Mouse (Mus musculus): ENCODE data around the gene Tecrl.

The Tecrl gene

DNA sequence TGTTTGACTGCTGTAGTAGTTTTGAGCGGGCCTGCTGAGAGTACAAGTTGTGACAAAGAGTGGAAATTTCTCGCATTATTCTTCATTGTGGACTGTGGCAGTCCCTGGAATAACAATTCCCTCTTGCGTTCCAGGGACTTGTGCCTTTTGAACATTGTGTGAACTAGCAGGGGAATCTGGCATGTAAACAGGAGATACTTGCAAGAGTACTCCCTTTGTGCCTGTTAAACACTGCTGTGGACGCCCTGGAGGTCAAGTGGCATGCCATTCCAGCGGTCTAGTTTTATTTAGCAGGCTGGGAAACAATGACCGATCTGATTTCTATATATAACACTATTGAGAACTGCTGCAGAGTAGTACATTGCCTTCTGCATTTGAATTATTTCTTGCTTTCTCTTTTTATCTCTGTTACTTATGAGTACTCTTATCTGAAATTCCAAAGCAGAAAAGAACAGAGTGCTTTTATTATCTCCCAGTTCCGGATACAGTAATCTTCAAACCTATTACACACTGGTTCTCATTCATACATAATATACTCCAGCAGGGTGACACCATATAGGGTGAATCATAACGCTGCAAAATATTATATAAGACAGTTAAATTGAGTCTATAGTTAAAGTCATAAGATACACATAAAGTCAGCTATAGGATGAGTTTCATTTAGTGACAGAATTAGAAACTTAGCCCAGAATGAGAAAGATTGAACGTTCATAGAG, at the start of gene Tecrl:
Gene Tecrl (minus strand): TSS at position 350 of the 716 bp plus-strand sequence.
- in situ Hi-C loops (cut with MboI; ENCODE audit: low sequenced_read_pairs), result no loop called here

DNA sequence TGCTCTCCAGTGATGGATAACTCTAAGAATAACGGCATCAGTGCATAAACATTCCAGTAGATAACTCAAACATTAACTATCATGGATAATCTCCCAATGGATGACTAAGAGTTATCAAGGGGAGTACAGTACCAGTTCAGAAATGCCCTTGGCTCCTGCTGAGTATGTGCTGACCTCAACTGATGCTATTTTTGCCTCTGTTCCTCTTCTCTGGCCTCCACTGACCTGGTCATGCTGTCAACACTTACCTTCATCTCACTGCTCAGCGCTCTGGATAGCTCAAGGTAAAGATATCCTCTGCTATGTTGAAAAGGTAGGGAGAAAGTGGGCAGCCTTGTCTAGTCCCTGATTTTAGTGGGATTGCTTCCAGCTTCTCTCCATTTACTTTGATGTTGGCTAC, 30.0 kb upstream of the Tecrl start:
- in situ Hi-C loops (cut with MboI; ENCODE audit: low sequenced_read_pairs), result no loop called here

DNA sequence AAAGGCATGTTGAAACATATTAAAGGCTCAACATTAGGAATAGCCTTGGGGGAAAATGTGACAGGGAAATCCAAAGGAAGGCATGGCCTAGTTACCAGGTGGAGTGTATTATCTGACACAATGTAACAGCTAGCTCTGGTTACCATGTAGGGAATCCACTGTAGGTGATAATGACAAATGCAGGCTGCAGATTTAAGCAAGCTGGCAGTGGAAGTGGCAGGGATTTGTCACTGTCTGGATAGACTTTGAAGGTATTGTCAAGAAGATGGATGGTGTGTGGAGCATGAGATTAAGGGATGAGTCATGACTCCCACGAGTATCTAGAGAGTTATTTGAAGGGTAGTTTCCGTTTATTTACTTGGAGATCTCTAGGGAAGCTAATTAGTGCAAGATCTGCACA, 3.4 kb downstream of the Tecrl start:
- in situ Hi-C loops (cut with MboI; ENCODE audit: low sequenced_read_pairs), result no loop called here

DNA sequence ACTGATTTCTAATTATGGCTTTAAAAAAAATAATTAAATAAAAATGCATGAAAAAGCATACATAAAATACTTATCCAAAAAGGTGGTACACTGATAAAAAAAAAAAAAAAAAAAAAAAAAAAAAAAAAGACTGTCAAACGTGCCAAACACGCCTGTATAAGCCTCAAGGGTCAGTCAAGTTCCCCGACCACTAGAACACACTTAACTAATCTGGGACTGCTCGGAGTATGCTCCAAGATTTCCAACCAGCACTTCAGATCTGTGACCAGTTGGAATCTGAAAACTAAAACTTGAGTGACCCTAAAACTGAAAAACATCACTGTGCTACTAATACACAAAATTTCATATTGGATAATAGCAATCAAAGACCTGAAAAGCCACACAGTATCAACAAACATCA, 15.9 kb downstream of the Tecrl start:
- in situ Hi-C loops (cut with MboI; ENCODE audit: low sequenced_read_pairs), result no loop called here

DNA sequence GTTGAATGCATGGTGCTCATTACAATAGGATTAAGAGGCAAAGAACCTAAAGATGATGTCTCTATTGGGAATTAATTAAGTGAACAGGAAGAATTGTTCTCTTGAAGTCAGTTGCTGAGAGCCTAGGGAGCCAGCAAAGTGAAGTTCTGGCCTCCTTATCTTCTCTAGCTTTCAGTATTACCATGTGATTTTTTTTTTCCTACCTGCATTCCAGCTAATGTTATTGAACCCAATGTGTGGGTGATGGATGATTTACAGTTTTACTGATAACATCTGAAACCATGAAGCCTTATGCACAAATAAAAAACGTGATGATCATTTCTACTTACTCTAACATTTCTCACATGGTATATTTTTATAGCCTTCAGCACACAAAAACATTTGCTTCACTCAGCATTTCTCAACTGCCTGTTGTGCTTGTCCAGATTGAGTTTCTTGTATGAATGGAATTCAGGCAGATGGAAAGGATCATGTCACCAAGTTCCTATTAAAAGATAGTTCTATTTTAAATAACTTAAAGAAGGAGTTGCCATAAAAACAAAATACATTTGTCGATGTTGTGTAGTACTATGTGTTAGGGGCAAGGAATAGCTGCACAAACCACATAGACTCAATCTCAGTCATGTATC, 87.7 kb downstream of the Tecrl start:
- in situ Hi-C loops (cut with MboI; ENCODE audit: low sequenced_read_pairs), result no loop called here

DNA sequence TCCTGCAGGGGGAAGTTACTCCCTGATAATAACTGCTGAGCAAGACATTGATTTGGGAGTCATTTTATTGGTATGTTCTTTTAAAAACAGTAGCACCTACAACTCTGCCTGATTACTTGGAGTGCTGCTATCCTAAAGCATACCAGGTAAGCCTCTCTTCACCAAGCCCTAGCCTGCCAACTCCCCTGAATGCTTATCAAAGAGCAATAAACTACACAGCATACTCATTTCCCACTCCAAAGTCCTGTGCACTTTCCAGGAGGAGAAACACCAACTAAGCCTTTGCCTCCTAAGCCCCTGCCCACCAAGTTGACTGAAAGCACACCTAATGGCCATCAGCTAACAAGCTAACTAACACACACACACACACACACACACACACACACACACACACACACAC, 94.9 kb downstream of the Tecrl start:
- in situ Hi-C loops (cut with MboI; ENCODE audit: low sequenced_read_pairs), result no loop called here

DNA sequence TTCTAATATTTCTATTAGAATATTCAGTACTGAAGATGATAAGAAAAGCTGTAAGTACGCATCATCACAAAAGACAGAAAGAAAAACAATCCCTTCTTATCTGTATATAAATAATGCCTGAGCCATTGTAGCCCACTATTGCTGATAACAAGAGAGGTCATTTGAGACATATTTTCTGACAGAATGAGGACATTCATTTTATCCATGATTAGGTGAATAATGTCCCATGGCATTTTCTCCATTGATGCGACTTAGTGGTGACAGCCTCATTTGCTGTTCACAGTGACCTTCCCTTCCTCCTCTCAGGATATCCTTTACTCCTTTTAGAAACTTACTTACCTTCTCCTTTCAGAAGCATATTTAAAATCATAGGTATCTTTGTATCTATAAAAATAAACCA, 100.9 kb downstream of the Tecrl start:
- in situ Hi-C loops (cut with MboI; ENCODE audit: low sequenced_read_pairs), result no loop called here

DNA sequence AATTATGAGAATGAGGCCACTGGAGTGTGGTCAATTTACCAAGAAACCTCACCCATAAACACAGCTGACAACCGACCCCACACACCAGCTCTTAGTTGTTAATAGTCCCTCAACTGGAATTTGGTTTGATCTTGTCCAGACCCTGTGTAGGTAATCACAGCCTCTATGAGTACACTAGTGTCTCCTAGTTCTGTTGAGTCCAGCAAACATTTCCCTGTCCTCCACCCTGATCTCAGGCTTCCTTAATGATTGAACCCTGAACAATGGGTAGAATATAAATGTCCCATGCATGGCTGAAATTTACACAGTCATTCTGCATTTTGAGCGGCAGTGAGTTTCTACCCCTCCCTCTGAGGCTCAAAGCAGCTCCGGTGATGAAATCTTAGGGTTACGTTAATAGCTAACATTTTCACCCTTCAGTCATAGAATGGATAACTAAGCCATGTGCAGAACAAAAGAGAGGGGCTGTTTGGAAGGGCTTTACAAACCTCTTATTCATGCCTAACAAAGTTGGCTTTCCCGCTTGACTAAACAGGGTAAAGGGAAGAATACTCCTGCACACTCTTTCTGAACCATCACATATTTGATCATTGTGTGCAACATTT, 116.0 kb downstream of the Tecrl start:
- in situ Hi-C loops (cut with MboI; ENCODE audit: low sequenced_read_pairs), result no loop called here
